Mouse (Mus musculus) telencephalon, adult 2 months (tissue): ENCODE data around the gene Lin7b.
"Not testable (repeated sequence)": the region's sequence is repeated elsewhere in the genome, so short reads cannot be mapped to it uniquely, and the experiment has no call there.

Source experiments
- DNase-seq: peaks from one replicate; pipeline ENCODE4 v3.0.0-alpha.2; 2011; ENCODE audit warnings: low read depth, low spot score

The Lin7b gene

GRCm38 (mm10) chr7:45395578-45396336 lies 25.4 kb upstream of the Lin7b start, which contains the start of gene Snrnp70:
TSS of gene Snrnp70 (minus strand) at chr7:45395742.
- peak; percentile 100 for DNase-seq

- DNase-seq, result peak; percentile 71
These were observed 24.8 kb upstream of the Lin7b start for GRCm38 (mm10) chr7:45395129-45395541.

GRCm38 (mm10) chr7:45386077-45386476 lies 15.7 kb upstream of the Lin7b start:
- DNase-seq, result no peak

GRCm38 (mm10) chr7:45376057-45376456 lies 5.7 kb upstream of the Lin7b start:
- DNase-seq, result no peak

GRCm38 (mm10) chr7:45374620-45375019 lies 4.2 kb upstream of the Lin7b start:
- no peak for DNase-seq

DNA sequence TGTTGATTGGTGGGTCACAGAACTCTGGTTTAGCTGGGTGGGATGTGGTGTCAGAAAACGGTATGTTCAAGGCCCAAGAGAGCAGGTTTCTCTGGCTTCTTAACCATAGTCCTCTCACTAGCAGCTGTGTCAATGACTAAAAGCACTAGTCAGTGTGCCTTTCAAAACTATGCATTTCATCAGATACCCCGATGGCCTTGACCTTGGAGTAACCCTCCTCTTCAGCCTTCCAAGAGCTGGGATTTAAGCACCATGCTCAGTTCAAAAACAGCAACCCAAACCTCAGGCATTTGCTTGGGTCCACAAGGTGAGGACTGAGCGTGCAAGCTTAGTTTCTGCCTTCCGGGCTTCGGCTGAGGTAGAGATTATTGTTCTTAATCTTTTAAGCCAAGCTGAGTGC lies 2.0 kb upstream of the Lin7b start:
- no peak for DNase-seq

DNA sequence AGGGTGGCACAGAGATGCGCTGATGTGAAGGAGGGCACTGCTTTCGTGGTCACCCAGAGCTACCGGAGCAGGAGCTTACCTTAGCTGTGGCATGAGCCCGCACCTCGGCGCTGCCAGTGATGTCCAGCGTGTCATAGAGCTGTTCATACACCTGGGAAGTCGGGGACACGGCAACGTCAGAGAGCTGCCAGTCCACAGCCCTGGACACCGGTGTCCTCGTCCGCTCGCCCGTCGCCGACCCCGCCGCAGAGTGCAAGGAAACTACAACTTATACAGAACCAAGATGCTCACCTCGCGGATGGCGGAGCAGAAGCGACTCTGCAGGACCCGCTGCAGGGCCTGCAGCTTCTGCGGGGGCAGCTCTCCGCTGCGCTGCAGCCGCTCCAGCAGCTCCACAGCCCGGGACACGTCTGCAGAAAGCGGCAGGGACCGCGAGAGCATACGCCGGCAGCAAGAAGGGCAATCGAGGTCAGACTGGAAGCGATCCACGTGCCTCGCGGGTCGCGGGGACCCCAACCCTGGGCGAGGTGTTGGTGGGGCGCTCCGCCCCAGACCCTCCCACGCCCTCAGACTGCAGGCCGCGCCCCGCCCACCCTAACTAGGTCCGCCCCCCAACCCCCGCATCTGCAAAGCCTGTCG lies 428 bp downstream of the Lin7b start:
- DNase-seq, result no peak

- DNase-seq, result no peak
These were observed 1.2 kb downstream of the Lin7b start for GRCm38 (mm10) chr7:45369022-45369745.

- no peak for DNase-seq
These were observed 2.2 kb downstream of the Lin7b start for GRCm38 (mm10) chr7:45368178-45368577.

DNA sequence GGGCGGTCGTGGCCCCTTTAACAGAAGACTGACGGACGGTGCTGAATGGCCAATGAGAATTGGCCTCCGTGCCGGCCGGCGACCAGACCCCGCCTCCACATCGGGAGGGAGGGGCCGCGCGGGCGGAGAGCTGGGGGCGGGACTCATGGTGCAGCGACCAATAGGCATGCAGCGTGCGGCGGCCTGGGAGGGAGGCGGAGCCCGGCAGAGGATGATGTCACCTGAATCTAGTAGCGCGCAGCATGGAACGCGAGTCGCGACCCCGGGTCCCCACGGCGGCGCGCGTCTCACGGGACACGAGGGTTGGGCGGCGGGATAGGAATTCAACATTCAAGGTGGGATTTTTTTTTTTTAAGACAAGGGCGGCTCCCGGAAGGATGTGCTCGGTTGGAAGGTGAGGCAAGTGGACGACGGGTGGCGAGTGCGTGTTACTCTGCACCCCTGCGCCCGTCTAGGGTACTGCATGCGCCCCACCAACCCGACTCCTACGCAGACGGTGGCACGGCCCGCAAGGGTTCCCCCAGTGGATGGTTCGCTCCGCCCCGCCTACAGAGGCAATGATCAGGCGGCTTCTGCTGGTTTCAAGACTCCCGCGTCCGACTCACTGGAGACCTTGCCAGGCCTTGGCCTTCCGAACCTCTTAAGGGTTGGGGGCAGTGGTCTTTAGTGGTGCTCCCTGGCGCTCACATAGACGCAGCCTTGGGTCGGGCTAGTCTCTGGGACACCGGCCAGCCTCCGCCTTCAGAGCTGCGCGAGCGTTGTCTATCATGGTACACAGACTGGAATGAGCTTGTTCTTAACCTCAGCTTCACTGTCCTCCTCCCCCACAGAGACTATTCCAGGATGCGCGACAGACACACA lies 3.1 kb downstream of the Lin7b start:
- peak; percentile 95 for DNase-seq

- DNase-seq, result no peak
These were observed 3.7 kb downstream of the Lin7b start, which contains the start of gene Ppfia3 for GRCm38 (mm10) chr7:45366652-45367019. TSS of gene Ppfia3 (minus strand) at chr7:45367019.

GRCm38 (mm10) chr7:45365742-45366651 lies 4.4 kb downstream of the Lin7b start:
- no peak for DNase-seq

DNA sequence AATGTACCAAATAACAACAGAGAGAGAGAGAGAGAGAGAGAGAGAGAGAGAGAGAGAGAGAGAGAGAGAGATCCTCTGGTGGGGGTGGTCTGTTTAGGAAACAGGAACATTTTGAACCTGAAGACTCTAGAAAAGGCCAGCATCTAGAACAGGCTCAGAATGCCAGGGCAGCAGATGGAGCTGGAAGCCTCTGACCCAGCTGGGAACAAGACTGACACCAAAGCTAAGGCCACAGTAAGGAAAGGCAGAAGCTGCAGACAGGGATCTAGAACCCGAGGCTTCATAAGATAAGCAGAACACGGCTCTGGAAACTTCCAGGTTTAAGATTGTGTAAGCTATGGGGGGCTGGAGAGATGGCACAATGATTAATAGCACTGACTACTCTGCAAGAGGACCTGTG lies 6.4 kb downstream of the Lin7b start:
- DNase-seq, result no peak

GRCm38 (mm10) chr7:45362801-45363200 lies 7.6 kb downstream of the Lin7b start:
- DNase-seq, result no peak

- peak; percentile 77 for DNase-seq
These were observed 9.1 kb downstream of the Lin7b start for GRCm38 (mm10) chr7:45361243-45361804.

DNA sequence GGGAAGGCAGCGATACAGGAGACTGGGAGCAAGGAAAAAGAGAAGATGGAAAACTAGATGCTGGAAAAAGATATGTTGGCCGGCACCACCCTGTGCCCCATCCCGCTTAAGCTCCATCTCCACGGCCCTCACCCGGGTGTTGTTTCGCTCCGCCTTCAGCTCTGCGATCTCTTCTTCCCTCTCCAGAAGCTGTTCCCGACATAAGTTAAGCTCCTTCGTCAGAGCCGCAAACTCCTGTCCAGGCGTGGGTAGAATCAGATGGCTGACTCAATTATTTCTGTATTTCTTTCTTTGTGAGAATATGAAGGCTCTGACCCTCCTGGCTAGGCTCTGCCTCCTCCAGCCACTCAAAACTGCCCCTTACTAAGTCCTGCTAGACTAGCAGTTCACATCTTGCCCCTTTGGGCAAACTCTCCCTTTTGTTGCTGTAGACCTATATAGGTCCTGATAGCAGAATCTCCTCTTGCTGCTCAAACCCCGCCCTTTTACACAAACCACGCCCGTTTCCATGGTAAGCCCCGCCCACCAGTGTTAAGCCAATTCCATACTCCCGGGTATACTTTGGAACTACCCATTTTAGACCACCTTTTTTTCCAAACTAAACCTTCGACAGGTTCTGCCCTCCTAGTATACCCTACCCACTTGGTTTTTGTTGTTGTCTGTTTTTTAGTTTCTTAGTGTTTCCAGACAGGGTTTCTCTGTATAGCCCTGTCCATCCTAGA lies 9.8 kb downstream of the Lin7b start:
- DNase-seq, result no peak

- not testable (repeated sequence) for DNase-seq
These were observed 11.3 kb downstream of the Lin7b start for GRCm38 (mm10) chr7:45359081-45359480.

GRCm38 (mm10) chr7:45356087-45356486 lies 14.3 kb downstream of the Lin7b start:
- DNase-seq, result no peak

DNA sequence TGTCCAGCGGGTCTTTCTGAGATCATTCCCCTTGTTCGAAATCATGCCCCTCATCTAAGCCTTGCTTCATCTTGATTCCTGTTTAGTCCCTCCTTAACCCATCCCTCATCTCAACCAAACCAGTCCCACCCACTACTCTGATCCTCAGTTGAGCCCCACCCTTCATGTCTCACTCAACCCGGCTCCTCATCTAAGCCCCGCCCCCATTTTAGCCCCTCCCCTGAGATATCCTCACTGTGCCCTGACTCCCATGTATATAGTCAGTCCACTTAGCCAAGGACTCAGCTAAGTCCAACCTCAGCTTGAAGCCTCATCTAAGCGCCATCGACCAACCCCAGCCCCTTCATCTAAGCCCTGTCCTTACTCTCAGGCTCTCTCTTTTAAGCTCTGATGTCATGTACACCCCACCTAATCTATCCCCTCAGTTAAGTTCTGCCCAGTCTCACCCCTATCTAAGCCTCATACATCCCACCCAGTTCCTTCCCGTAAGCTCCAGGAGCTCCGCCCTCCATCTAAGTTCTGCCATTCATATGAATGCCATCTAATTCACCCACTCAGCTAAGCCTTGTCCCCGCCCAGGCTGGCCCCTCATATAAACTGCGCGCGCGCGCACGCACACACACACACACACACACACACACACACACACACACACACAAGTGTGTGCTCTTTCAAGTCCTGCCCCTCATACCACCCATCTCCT lies 14.9 kb downstream of the Lin7b start:
- DNase-seq, result no peak
